Mouse (Mus musculus): ENCODE results near the gene Slc22a14.
"Not testable (repeated sequence)": the region's sequence is repeated elsewhere in the genome, so short reads cannot be mapped to it uniquely, and the experiment has no call there.

The Slc22a14 gene

GRCm38 (mm10) chr9:119365284-119365683, at the start of gene Slc22a14:
Gene Slc22a14 (minus strand): TSS chr9:119365553.
- no peak for DNase-seq (ENCODE audit: low read depth in 2 of 2, low spot score in 2 of 2)

GRCm38 (mm10) chr9:119409864-119410263, 44.5 kb upstream of the Slc22a14 start:
- DNase-seq (ENCODE audit: low read depth in 2 of 2, low spot score in 2 of 2) = no peak

GRCm38 (mm10) chr9:119408898-119409664, 43.7 kb upstream of the Slc22a14 start:
- no peak for DNase-seq (ENCODE audit: low read depth in 2 of 2, low spot score in 2 of 2)

GRCm38 (mm10) chr9:119407884-119408283, 42.5 kb upstream of the Slc22a14 start:
- DNase-seq (ENCODE audit: low read depth in 2 of 2, low spot score in 2 of 2) = no peak

GRCm38 (mm10) chr9:119404090-119404489, 38.7 kb upstream of the Slc22a14 start:
- peak in 1 of 2 experiments; percentile 7 for DNase-seq (ENCODE audit: low read depth in 2 of 2, low spot score in 2 of 2)

GRCm38 (mm10) chr9:119403236-119403641, 37.9 kb upstream of the Slc22a14 start:
- DNase-seq (ENCODE audit: low read depth in 2 of 2, low spot score in 2 of 2) = no peak

GRCm38 (mm10) chr9:119402253-119403235, 37.2 kb upstream of the Slc22a14 start:
- DNase-seq (ENCODE audit: low read depth in 2 of 2, low spot score in 2 of 2) = peak in 1 of 2 experiments; percentile 3

- DNase-seq (ENCODE audit: low read depth in 2 of 2, low spot score in 2 of 2) = peak; percentile 45 to 53
Observed at GRCm38 (mm10) chr9:119401801-119402214, 36.5 kb upstream of the Slc22a14 start, which contains the start of gene Acvr2b. Gene Acvr2b (plus strand): TSS chr9:119402118.

- DNase-seq (ENCODE audit: low read depth in 2 of 2, low spot score in 2 of 2) = no peak
Observed at GRCm38 (mm10) chr9:119401351-119401750, 36.0 kb upstream of the Slc22a14 start.

GRCm38 (mm10) chr9:119394808-119395207, 29.5 kb upstream of the Slc22a14 start:
- DNase-seq (ENCODE audit: low read depth in 2 of 2, low spot score in 2 of 2) = no peak

- DNase-seq (ENCODE audit: low read depth in 2 of 2, low spot score in 2 of 2) = no peak
Observed at GRCm38 (mm10) chr9:119390214-119390613, 24.9 kb upstream of the Slc22a14 start.

- no peak for DNase-seq (ENCODE audit: low read depth in 2 of 2, low spot score in 2 of 2)
Observed at GRCm38 (mm10) chr9:119388956-119389355, 23.6 kb upstream of the Slc22a14 start.

GRCm38 (mm10) chr9:119382603-119383002, 17.2 kb upstream of the Slc22a14 start:
- DNase-seq (ENCODE audit: low read depth in 2 of 2, low spot score in 2 of 2) = no peak

- no peak for DNase-seq (ENCODE audit: low read depth in 2 of 2, low spot score in 2 of 2)
Observed at GRCm38 (mm10) chr9:119378231-119378630, 12.9 kb upstream of the Slc22a14 start.

- no peak for DNase-seq (ENCODE audit: low read depth in 2 of 2, low spot score in 2 of 2)
Observed at GRCm38 (mm10) chr9:119375556-119375955, 10.2 kb upstream of the Slc22a14 start.

GRCm38 (mm10) chr9:119375008-119375407, 9.7 kb upstream of the Slc22a14 start:
- no peak for DNase-seq (ENCODE audit: low read depth in 2 of 2, low spot score in 2 of 2)

- no peak for DNase-seq (ENCODE audit: low read depth in 2 of 2, low spot score in 2 of 2)
Observed at GRCm38 (mm10) chr9:119371251-119371650, 5.9 kb upstream of the Slc22a14 start.

- not testable (repeated sequence) for DNase-seq (ENCODE audit: low read depth in 2 of 2, low spot score in 2 of 2)
Observed at GRCm38 (mm10) chr9:119370770-119371169, 5.4 kb upstream of the Slc22a14 start.

GRCm38 (mm10) chr9:119368367-119368766, 3.0 kb upstream of the Slc22a14 start:
- DNase-seq (ENCODE audit: low read depth in 2 of 2, low spot score in 2 of 2) = no peak

GRCm38 (mm10) chr9:119363229-119363628, 2.1 kb downstream of the Slc22a14 start:
- no peak for DNase-seq (ENCODE audit: low read depth in 2 of 2, low spot score in 2 of 2)

- DNase-seq (ENCODE audit: low read depth in 2 of 2, low spot score in 2 of 2) = no peak
Observed at GRCm38 (mm10) chr9:119361416-119361815, 3.9 kb downstream of the Slc22a14 start.

GRCm38 (mm10) chr9:119358058-119358429, 7.3 kb downstream of the Slc22a14 start:
- DNase-seq (ENCODE audit: low read depth in 2 of 2, low spot score in 2 of 2) = no peak

Data from CD8-positive naive resting alpha-beta T cell, adult 2 months (primary cell).